Mouse (Mus musculus) spleen, adult 2 months (tissue): Measurements from ENCODE around the gene Dcxr. TPM values are rescaled to one million over a fixed set of nuclear protein-coding genes. Genes with fewer than 3 reads are reported as not detected.
"Not testable (repeated sequence)": the region's sequence is repeated elsewhere in the genome, so short reads cannot be mapped to it uniquely, and the experiment has no call there.

Experiments
- DNase-seq, 2 experiments: peaks; one replicate each; pipeline versions ENCODE4 v3.0.0 to v3.0.0-alpha.2; 2012 to 2021; ENCODE audit warnings: low spot score in 2 of 2, low read depth in 1 of 2
- H3K27ac ChIP-seq: fragments of 200-500 bp; 2 replicates; pipeline ENCODE4 v1.5.1; 2012; ENCODE audit warnings: low read length, inconsistent platforms; ENCODE audit not compliant: insufficient read depth
- H3K27me3 ChIP-seq: fragments of 200-500 bp; 2 replicates; pipeline ENCODE4 v1.6.1; 2012; ENCODE audit warnings: mild to moderate bottlenecking, moderate library complexity, low read length, inconsistent platforms; ENCODE audit not compliant: control insufficient read depth, insufficient read depth
- H3K36me3 ChIP-seq: fragments of 200-500 bp; 2 replicates; pipeline ENCODE4 v1.6.1; 2012; ENCODE audit warnings: mild to moderate bottlenecking, low read length, inconsistent platforms; ENCODE audit not compliant: control insufficient read depth, insufficient read depth
- H3K4me1 ChIP-seq: fragments of 200-500 bp; 2 replicates; pipeline ENCODE4 v1.6.1; 2011; ENCODE audit warnings: inconsistent platforms; ENCODE audit not compliant: control insufficient read depth, insufficient read depth, insufficient read length
- H3K4me3 ChIP-seq: fragments of 200-500 bp; 2 replicates; pipeline ENCODE4 v1.5.1; 2011; ENCODE audit warnings: mild to moderate bottlenecking, inconsistent platforms; ENCODE audit not compliant: insufficient read depth, insufficient read length; ENCODE audit errors: extremely low read depth
- CTCF ChIP-seq: fragments of 200-500 bp; IDR thresholded peaks from 2 replicates; pipeline ENCODE4 v1.5.1; 2011; ENCODE audit warnings: mild to moderate bottlenecking, inconsistent platforms; ENCODE audit not compliant: insufficient read depth, insufficient read length, insufficient replicate concordance; ENCODE audit errors: extremely low read depth
- POLR2A ChIP-seq: fragments of 200-500 bp; IDR thresholded peaks from 2 replicates; pipeline ENCODE4 v1.6.1; 2011; ENCODE audit warnings: low read depth, low read length, inconsistent platforms
- WGBS: fragments of 180-500 bp; shearing (Covaris S2); methylation state at CpG from one replicate; pipeline ENCODE4 v1.1.7; 2018; 5-methylcytosine and 5-hydroxymethylcytosine counted together
- polyA plus RNA-seq: library from polyadenylated mRNA; depleted of rRNA; stranded (reverse); fragments of >200 nt; gene quantifications from 2 replicates; pipeline ENCODE4 v1.2.3, GENCODE M21; 2012

Gene Dcxr
- polyA plus RNA-seq, 1 experiment: 39.1 TPM

DNA sequence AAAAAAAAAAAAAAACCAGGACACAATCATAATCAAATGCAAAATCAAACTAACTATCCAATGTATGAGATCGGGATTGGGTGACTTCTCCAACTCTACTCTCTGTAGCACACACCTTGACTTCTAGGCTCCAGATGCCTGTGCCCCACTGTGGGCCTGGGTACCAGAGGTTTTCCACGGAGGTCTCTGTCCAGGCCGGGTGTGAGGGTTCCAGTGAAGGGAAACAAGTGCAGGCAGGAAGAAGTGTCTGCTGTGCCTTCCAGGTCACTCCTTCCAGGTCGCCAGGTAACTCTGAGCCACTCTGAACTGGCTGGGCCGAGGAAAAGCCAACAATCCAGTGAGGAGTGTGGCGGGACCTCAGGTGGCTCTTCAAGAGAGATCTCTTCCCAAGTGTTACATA, 9.3 kb upstream of the Dcxr start:
- no peak for DNase-seq

DNA sequence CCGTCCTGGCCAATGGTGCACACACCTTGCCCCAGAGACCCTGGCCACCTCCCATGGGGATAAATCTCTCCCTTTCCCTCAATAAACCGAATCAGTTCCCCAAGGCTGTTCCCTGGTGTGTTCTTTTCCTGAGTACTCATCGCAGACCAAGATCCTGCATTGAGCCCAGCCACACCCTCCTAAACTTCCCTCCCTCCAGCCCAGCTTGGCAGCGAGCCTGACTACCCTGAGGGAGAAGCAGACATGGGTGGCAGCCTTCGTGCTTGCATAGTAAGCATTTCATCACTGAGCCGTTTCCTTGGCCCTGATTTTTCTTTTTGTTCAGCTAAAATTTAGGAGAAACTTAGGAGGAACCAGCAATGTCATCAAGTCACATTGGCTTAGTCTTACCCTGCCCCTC, 6.4 kb upstream of the Dcxr start:
- TF ChIP-seq CTCF: no peak
- no peak for TF ChIP-seq POLR2A
- no peak for DNase-seq
- H3K36me3 ChIP-seq: no peaks in the 10 kb centered on the region
- H3K27ac ChIP-seq: no peak overlapping the region
- no peaks in the 10 kb centered on the region for H3K27me3 ChIP-seq
- peaks cover 3% of the 10 kb centered on the region; the same call in 1 of the 2 replicates for H3K4me1 ChIP-seq
- 41% methylated on average over 6 of the region's 6 CpGs for WGBS
- no peak overlapping the region for H3K4me3 ChIP-seq

More for the DNA sequence above, 9.3 kb upstream of the Dcxr start:
- Histone ChIP-seq H3K4me1 (no peaks in the 10 kb centered on the region), H3K36me3 (no peaks in the 10 kb centered on the region), H3K27me3 (no peaks in the 10 kb centered on the region), H3K27ac (no peak overlapping the region), H3K4me3 (no peak overlapping the region)
- 83% methylated on average over 6 of the region's 6 CpGs for WGBS
- TF ChIP-seq CTCF (no peak), POLR2A (no peak)

GRCm38 (mm10) chr11:120731858-120732680, 5.0 kb upstream of the Dcxr start, which contains the start of gene Cbr2:
Gene Cbr2, minus strand, starts transcription at chr11:120732114.
- WGBS: 86% methylated on average over 12 of the region's 12 CpGs
- no peaks in the 10 kb centered on the region for H3K27me3 ChIP-seq
- no peak for DNase-seq
- H3K27ac ChIP-seq: no peak within 1 kb of the TSS
- no peaks in the 10 kb centered on the region for H3K36me3 ChIP-seq
- TF ChIP-seq CTCF (no peak), POLR2A (no peak)
- no peak within 1 kb of the TSS for H3K4me3 ChIP-seq
- peaks cover 3% of the 10 kb centered on the region; the same call in 1 of the 2 replicates for H3K4me1 ChIP-seq

- WGBS: 94% methylated on average over 1 of the region's 1 CpGs
- Histone ChIP-seq H3K27ac (no peak overlapping the region), H3K36me3 (no peaks in the 10 kb centered on the region)
Observed at GRCm38 (mm10) chr11:120731395-120731794, 4.3 kb upstream of the Dcxr start.

DNA sequence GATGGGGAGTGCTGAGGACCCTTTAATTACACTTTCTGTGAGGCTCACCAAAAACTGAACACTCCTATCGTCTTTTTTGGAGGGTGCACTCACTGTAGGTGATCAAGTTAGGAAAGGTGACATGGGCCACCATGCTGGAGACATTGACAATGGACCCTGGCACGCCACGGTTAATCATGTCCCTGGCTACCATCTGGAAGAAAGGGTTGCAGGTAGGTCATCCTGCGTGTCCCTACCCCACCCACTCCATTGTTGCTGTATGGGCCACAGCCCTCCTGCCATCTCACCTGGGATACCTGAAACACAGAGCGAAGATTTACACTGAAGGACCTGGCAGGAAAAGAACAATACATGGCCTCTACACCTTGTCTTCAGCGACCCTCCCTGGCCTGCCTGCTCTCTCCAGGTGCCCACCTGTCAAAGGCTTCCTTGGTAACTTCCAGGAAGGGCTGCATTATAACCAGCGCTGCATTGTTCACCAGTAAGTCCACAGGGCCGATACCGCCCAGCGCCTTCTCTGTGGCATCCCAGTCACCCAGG, 3.3 kb upstream of the Dcxr start:
- TF ChIP-seq POLR2A (no peak), CTCF (no peak)
- Histone ChIP-seq H3K36me3 (no peaks in the 10 kb centered on the region; the same call in 1 of the 2 replicates), H3K27ac (no peak overlapping the region), H3K4me1 (peaks cover 7% of the 10 kb centered on the region; the same call in 1 of the 2 replicates), H3K4me3 (no peak overlapping the region), H3K27me3 (no peaks in the 10 kb centered on the region)
- WGBS: 91% methylated on average over 10 of the region's 10 CpGs
- DNase-seq: no peak

More at GRCm38 (mm10) chr11:120731395-120731794, 4.3 kb upstream of the Dcxr start:
- TF ChIP-seq CTCF: no peak
- no peak for TF ChIP-seq POLR2A
- DNase-seq: no peak
- Histone ChIP-seq H3K4me1 (peaks cover 4% of the 10 kb centered on the region; the same call in 1 of the 2 replicates), H3K27me3 (no peaks in the 10 kb centered on the region), H3K4me3 (no peak overlapping the region)

DNA sequence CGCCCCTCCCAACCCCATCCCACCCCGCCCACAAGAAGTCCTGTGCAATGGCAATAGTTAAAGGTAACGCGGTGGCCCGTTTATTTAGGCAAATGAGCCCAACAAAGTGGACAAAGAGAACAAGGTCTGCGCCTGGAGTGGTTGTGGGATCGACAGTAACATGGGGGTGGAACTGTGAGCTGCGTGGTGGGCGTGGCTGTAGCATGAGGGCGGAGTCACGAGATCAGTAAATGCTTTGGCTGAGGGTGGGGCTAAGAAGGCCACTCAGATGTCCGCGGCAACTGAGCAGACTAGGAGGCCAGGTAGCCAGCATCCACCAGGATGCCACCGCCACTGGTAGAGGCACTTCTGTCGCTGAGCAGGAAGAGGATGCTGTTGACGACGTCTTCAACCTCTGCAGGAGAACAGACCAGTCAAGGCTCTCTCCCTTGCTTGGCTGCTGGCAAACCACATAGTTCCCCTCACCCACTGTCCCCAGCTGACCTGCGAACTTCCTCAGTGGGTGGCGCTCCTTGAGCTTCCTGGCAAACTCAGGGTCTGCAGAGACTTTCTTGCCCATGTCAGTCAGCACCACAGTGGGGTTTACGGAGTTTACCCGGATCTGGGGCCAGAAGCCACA, 2.5 kb upstream of the Dcxr start:
- peak overlapping the region; percentile 16; the same call in 1 of the 2 replicates for H3K4me3 ChIP-seq
- peak overlapping the region; percentile 33; the same call in 1 of the 2 replicates for H3K27ac ChIP-seq
- not testable (repeated sequence) for H3K27me3 ChIP-seq, H3K4me1 ChIP-seq, H3K36me3 ChIP-seq
- DNase-seq: peak in 1 of 2 experiments; percentile 32
- 5% methylated on average over 18 of the region's 21 CpGs for WGBS
